Mouse (Mus musculus): ENCODE results near the gene Nab2. TPM values are rescaled to one million over a fixed set of nuclear protein-coding genes. Genes with fewer than 3 reads are reported as not detected.
A peak's percentile ranks its signal among the peaks of the same experiment; 100 is the strongest.

Gene Nab2
- polyA plus RNA-seq, 1 experiment from 2014 or later, result 10.1 TPM

- H3K4me2 ChIP-seq (ENCODE audit: low read depth, low read length), result no peak overlapping the region
- H3K27me3 ChIP-seq (ENCODE audit: control insufficient read depth, insufficient read depth, low read length), result no peaks in the 10 kb centered on the region
- H3K9me3 ChIP-seq (replicated peaks; ENCODE audit: control insufficient read depth, low read length), result no peaks in the 10 kb centered on the region
- WGBS, result 88% methylated on average over 7 of the region's 7 CpGs
- H3K9ac ChIP-seq (ENCODE audit: low read length), result no peak overlapping the region
- no peak overlapping the region for H3K27ac ChIP-seq (ENCODE audit: low read length)
- no peak overlapping the region for H3K4me3 ChIP-seq (replicated peaks; ENCODE audit: low read length)
- no peak for ATAC-seq (ENCODE audit: insufficient read depth, low FRiP score)
- no peaks in the 10 kb centered on the region for H3K4me1 ChIP-seq (ENCODE audit: control insufficient read depth, insufficient read depth, low read length)
- H3K36me3 ChIP-seq (ENCODE audit: control insufficient read depth, insufficient read depth, low read length), result peaks cover 6% of the 10 kb centered on the region
Observed at GRCm38 (mm10) chr10:127698966-127699365, 30.6 kb upstream of the Nab2 start.

- H3K27me3 ChIP-seq (ENCODE audit: control insufficient read depth, insufficient read depth, low read length), result no peaks in the 10 kb centered on the region
- no peaks in the 10 kb centered on the region for H3K9me3 ChIP-seq (replicated peaks; ENCODE audit: control insufficient read depth, low read length)
- no peaks in the 10 kb centered on the region for H3K4me1 ChIP-seq (ENCODE audit: control insufficient read depth, insufficient read depth, low read length)
- H3K4me2 ChIP-seq (ENCODE audit: low read depth, low read length), result no peak overlapping the region
- no peak overlapping the region for H3K9ac ChIP-seq (ENCODE audit: low read length)
- WGBS, result 90% methylated on average over 7 of the region's 7 CpGs
- no peak overlapping the region for H3K27ac ChIP-seq (ENCODE audit: low read length)
- peaks cover 13% of the 10 kb centered on the region for H3K36me3 ChIP-seq (ENCODE audit: control insufficient read depth, insufficient read depth, low read length)
- no peak overlapping the region for H3K4me3 ChIP-seq (replicated peaks; ENCODE audit: low read length)
- ATAC-seq (ENCODE audit: insufficient read depth, low FRiP score), result no peak
Observed at GRCm38 (mm10) chr10:127695775-127696174, 27.4 kb upstream of the Nab2 start.

GRCm38 (mm10) chr10:127694636-127695035 is 26.3 kb upstream of the Nab2 start:
- 43% methylated on average over 2 of the region's 2 CpGs for WGBS
- Histone ChIP-seq H3K9ac (ENCODE audit: low read length) (no peak overlapping the region), H3K27ac (ENCODE audit: low read length) (no peak overlapping the region), H3K36me3 (ENCODE audit: control insufficient read depth, insufficient read depth, low read length) (peaks cover 16% of the 10 kb centered on the region), H3K27me3 (ENCODE audit: control insufficient read depth, insufficient read depth, low read length) (no peaks in the 10 kb centered on the region), H3K4me1 (ENCODE audit: control insufficient read depth, insufficient read depth, low read length) (no peaks in the 10 kb centered on the region), H3K4me3 (replicated peaks; ENCODE audit: low read length) (no peak overlapping the region), H3K9me3 (replicated peaks; ENCODE audit: control insufficient read depth, low read length) (no peaks in the 10 kb centered on the region), H3K4me2 (ENCODE audit: low read depth, low read length) (no peak overlapping the region)
- no peak for ATAC-seq (ENCODE audit: insufficient read depth, low FRiP score)

- Histone ChIP-seq H3K27me3 (ENCODE audit: control insufficient read depth, insufficient read depth, low read length) (no peaks in the 10 kb centered on the region), H3K9ac (ENCODE audit: low read length) (no peak overlapping the region), H3K4me3 (replicated peaks; ENCODE audit: low read length) (no peak overlapping the region), H3K4me2 (ENCODE audit: low read depth, low read length) (no peak overlapping the region), H3K4me1 (ENCODE audit: control insufficient read depth, insufficient read depth, low read length) (no peaks in the 10 kb centered on the region), H3K9me3 (replicated peaks; ENCODE audit: control insufficient read depth, low read length) (no peaks in the 10 kb centered on the region), H3K27ac (ENCODE audit: low read length) (no peak overlapping the region), H3K36me3 (ENCODE audit: control insufficient read depth, insufficient read depth, low read length) (peaks cover 16% of the 10 kb centered on the region)
- ATAC-seq (ENCODE audit: insufficient read depth, low FRiP score), result no peak
- WGBS, result 24% methylated on average over 1 of the region's 1 CpGs
Observed at GRCm38 (mm10) chr10:127691053-127691452, 22.7 kb upstream of the Nab2 start.

GRCm38 (mm10) chr10:127682886-127683285 is 14.5 kb upstream of the Nab2 start:
- Histone ChIP-seq H3K4me2 (ENCODE audit: low read depth, low read length) (no peak overlapping the region), H3K4me1 (ENCODE audit: control insufficient read depth, insufficient read depth, low read length) (peaks cover 5% of the 10 kb centered on the region), H3K9ac (ENCODE audit: low read length) (no peak overlapping the region)

GRCm38 (mm10) chr10:127679881-127680280 is 11.5 kb upstream of the Nab2 start:
- H3K4me1 ChIP-seq (ENCODE audit: control insufficient read depth, insufficient read depth, low read length), result peaks cover 9% of the 10 kb centered on the region
- no peak overlapping the region for H3K9ac ChIP-seq (ENCODE audit: low read length)
- H3K9me3 ChIP-seq (replicated peaks; ENCODE audit: control insufficient read depth, low read length), result no peaks in the 10 kb centered on the region
- no peak overlapping the region for H3K27ac ChIP-seq (ENCODE audit: low read length)
- WGBS, result 87% methylated on average over 3 of the region's 3 CpGs
- no peaks in the 10 kb centered on the region for H3K36me3 ChIP-seq (ENCODE audit: control insufficient read depth, insufficient read depth, low read length)
- no peak overlapping the region for H3K4me2 ChIP-seq (ENCODE audit: low read depth, low read length)
- no peak overlapping the region for H3K4me3 ChIP-seq (replicated peaks; ENCODE audit: low read length)
- no peaks in the 10 kb centered on the region for H3K27me3 ChIP-seq (ENCODE audit: control insufficient read depth, insufficient read depth, low read length)
- no peak for ATAC-seq (ENCODE audit: insufficient read depth, low FRiP score)

More at GRCm38 (mm10) chr10:127682886-127683285, 14.5 kb upstream of the Nab2 start:
- Histone ChIP-seq H3K4me3 (replicated peaks; ENCODE audit: low read length) (no peak overlapping the region), H3K27ac (ENCODE audit: low read length) (no peak overlapping the region), H3K36me3 (ENCODE audit: control insufficient read depth, insufficient read depth, low read length) (no peaks in the 10 kb centered on the region), H3K27me3 (ENCODE audit: control insufficient read depth, insufficient read depth, low read length) (no peaks in the 10 kb centered on the region), H3K9me3 (replicated peaks; ENCODE audit: control insufficient read depth, low read length) (no peaks in the 10 kb centered on the region)
- ATAC-seq (ENCODE audit: insufficient read depth, low FRiP score), result no peak
- 84% methylated on average over 6 of the region's 6 CpGs for WGBS

GRCm38 (mm10) chr10:127679208-127679607 is 10.8 kb upstream of the Nab2 start:
- no peak overlapping the region for H3K4me2 ChIP-seq (ENCODE audit: low read depth, low read length)
- H3K9ac ChIP-seq (ENCODE audit: low read length), result no peak overlapping the region
- no peak overlapping the region for H3K27ac ChIP-seq (ENCODE audit: low read length)
- H3K36me3 ChIP-seq (ENCODE audit: control insufficient read depth, insufficient read depth, low read length), result no peaks in the 10 kb centered on the region
- no peaks in the 10 kb centered on the region for H3K27me3 ChIP-seq (ENCODE audit: control insufficient read depth, insufficient read depth, low read length)
- no peak overlapping the region for H3K4me3 ChIP-seq (replicated peaks; ENCODE audit: low read length)
- H3K9me3 ChIP-seq (replicated peaks; ENCODE audit: control insufficient read depth, low read length), result no peaks in the 10 kb centered on the region
- H3K4me1 ChIP-seq (ENCODE audit: control insufficient read depth, insufficient read depth, low read length), result peaks cover 9% of the 10 kb centered on the region
- 82% methylated on average over 1 of the region's 1 CpGs for WGBS
- ATAC-seq (ENCODE audit: insufficient read depth, low FRiP score), result no peak

GRCm38 (mm10) chr10:127677591-127678336 is 9.4 kb upstream of the Nab2 start:
- 8% methylated on average over 14 of the region's 14 CpGs for WGBS
- Histone ChIP-seq H3K4me2 (ENCODE audit: low read depth, low read length) (peak overlapping the region; percentile 96), H3K27ac (ENCODE audit: low read length) (peak overlapping the region; percentile 58), H3K27me3 (ENCODE audit: control insufficient read depth, insufficient read depth, low read length) (no peaks in the 10 kb centered on the region), H3K4me1 (ENCODE audit: control insufficient read depth, insufficient read depth, low read length) (peaks cover 9% of the 10 kb centered on the region), H3K36me3 (ENCODE audit: control insufficient read depth, insufficient read depth, low read length) (no peaks in the 10 kb centered on the region), H3K9ac (ENCODE audit: low read length) (peak overlapping the region; percentile 74), H3K4me3 (replicated peaks; ENCODE audit: low read length) (peak overlapping the region; percentile 72), H3K9me3 (replicated peaks; ENCODE audit: control insufficient read depth, low read length) (no peaks in the 10 kb centered on the region)
- ATAC-seq (ENCODE audit: insufficient read depth, low FRiP score), result no peak

GRCm38 (mm10) chr10:127676691-127677548 is 8.6 kb upstream of the Nab2 start:
- peak overlapping the region; percentile 96 for H3K4me2 ChIP-seq (ENCODE audit: low read depth, low read length)
- no peaks in the 10 kb centered on the region for H3K36me3 ChIP-seq (ENCODE audit: control insufficient read depth, insufficient read depth, low read length)
- under 1% methylated on average over 71 of the region's 71 CpGs for WGBS
- no peaks in the 10 kb centered on the region for H3K27me3 ChIP-seq (ENCODE audit: control insufficient read depth, insufficient read depth, low read length)
- peak; percentile 97 for ATAC-seq (ENCODE audit: insufficient read depth, low FRiP score)
- H3K9ac ChIP-seq (ENCODE audit: low read length), result peak overlapping the region; percentile 74
- H3K4me3 ChIP-seq (replicated peaks; ENCODE audit: low read length), result peak overlapping the region; percentile 72
- peak overlapping the region; percentile 72 for H3K27ac ChIP-seq (ENCODE audit: low read length)
- H3K9me3 ChIP-seq (replicated peaks; ENCODE audit: control insufficient read depth, low read length), result no peaks in the 10 kb centered on the region
- peaks cover 9% of the 10 kb centered on the region for H3K4me1 ChIP-seq (ENCODE audit: control insufficient read depth, insufficient read depth, low read length)

All from stomach, embryonic 16.5 days (tissue).